Mouse (Mus musculus) stomach, embryonic 15.5 days (tissue): ENCODE data around the gene Ticam1. TPM values are rescaled to one million over a fixed set of nuclear protein-coding genes. Genes with fewer than 3 reads are reported as not detected.
"Not testable (repeated sequence)": the region's sequence is repeated elsewhere in the genome, so short reads cannot be mapped to it uniquely, and the experiment has no call there.

Source experiments
- ATAC-seq: fragments of 200-750 bp; cut with Nextera tagmentation; 2 replicates; pipeline ENCODE4 v1.8.0; 2017; ENCODE audit warnings: low read depth, moderate number of reproducible peaks, moderate TSS enrichment; ENCODE audit not compliant: insufficient read depth, low FRiP score
- H3K27ac ChIP-seq: fragments of 300-500 bp; sonication (generic); 2 replicates; pipeline ENCODE4 v1.5.1; 2015; ENCODE audit warnings: mild to moderate bottlenecking, inconsistent platforms
- H3K27me3 ChIP-seq: fragments of 300-500 bp; sonication (generic); replicated peaks from 2 replicates; pipeline ENCODE4 v1.6.1; 2015; ENCODE audit warnings: inconsistent platforms
- H3K36me3 ChIP-seq: fragments of 300-500 bp; sonication (generic); 2 replicates; pipeline ENCODE4 v1.6.1; 2015; ENCODE audit warnings: inconsistent platforms
- H3K4me1 ChIP-seq: fragments of 300-500 bp; sonication (generic); 2 replicates; pipeline ENCODE4 v1.6.1; 2015; ENCODE audit warnings: inconsistent platforms
- H3K4me2 ChIP-seq: fragments of 300-500 bp; sonication (generic); 2 replicates; pipeline ENCODE4 v1.6.1; 2015; ENCODE audit warnings: mild to moderate bottlenecking, inconsistent platforms
- H3K4me3 ChIP-seq: fragments of 300-500 bp; sonication (generic); replicated peaks from 2 replicates; pipeline ENCODE4 v1.5.1; 2015; ENCODE audit warnings: inconsistent platforms
- H3K9ac ChIP-seq: fragments of 300-500 bp; sonication (generic); 2 replicates; pipeline ENCODE4 v1.6.1; 2015; ENCODE audit warnings: inconsistent platforms
- H3K9me3 ChIP-seq: fragments of 300-500 bp; sonication (generic); 2 replicates; pipeline ENCODE4 v1.6.1; 2016; ENCODE audit warnings: inconsistent platforms
- WGBS: fragments of 180-500 bp; shearing (Covaris S2); methylation state at CpG from one replicate; pipeline ENCODE4 v1.1.7; 2015; 5-methylcytosine and 5-hydroxymethylcytosine counted together
- polyA plus RNA-seq: library from polyadenylated mRNA; unstranded; fragments of >200 nt; fragmentation: Nextera tagmentation; extraction: Ambion mirVana; gene quantifications from 2 replicates; pipeline ENCODE4 v1.2.1, GENCODE M21; 2015

Gene Ticam1
- polyA plus RNA-seq, 1 experiment from 2014 or later: 6.6 TPM

DNA sequence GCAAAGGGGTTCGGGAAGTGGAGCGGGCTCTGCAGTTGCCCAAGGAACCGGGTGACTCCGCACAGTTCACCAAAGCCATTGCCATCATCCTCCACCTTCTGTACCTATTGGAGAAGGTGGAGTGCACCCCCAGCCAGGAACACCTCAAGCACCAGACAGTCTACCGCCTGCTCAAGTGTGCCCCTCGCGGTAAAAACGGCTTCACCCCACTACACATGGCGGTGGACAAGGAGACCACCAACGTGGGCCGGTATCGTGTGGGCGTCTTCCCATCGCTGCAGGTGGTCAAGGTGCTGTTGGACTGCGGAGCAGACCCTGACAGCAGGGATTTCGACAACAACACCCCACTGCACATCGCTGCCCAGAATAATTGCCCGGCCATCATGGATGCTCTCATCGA lies 18.3 kb downstream of the Ticam1 start:
- peak overlapping the region; percentile 96 for H3K4me2 ChIP-seq
- peaks cover 40% of the 10 kb centered on the region for H3K4me1 ChIP-seq
- H3K9ac ChIP-seq, H3K27me3 ChIP-seq, H3K27ac ChIP-seq, ATAC-seq, H3K4me3 ChIP-seq, H3K9me3 ChIP-seq: not testable (repeated sequence)
- H3K36me3 ChIP-seq: peaks cover 22% of the 10 kb centered on the region
- 93% methylated on average over 19 of the region's 19 CpGs for WGBS

- no peak for ATAC-seq
- Histone ChIP-seq H3K9me3 (no peaks in the 10 kb centered on the region), H3K27me3 (no peaks in the 10 kb centered on the region), H3K9ac (peak overlapping the region; percentile 37; the same call in 1 of the 2 replicates), H3K4me1 (peaks cover 40% of the 10 kb centered on the region), H3K4me3 (peak overlapping the region; percentile 67), H3K4me2 (peak overlapping the region; percentile 96), H3K27ac (peak overlapping the region; percentile 63), H3K36me3 (peaks cover 22% of the 10 kb centered on the region)
- WGBS: 7% methylated on average over 58 of the region's 58 CpGs
These were observed 19.2 kb downstream of the Ticam1 start for GRCm38 (mm10) chr17:56257181-56257894.

GRCm38 (mm10) chr17:56256239-56256881 lies 20.2 kb downstream of the Ticam1 start, which contains the start of gene Fem1a:
TSS of gene Fem1a (plus strand) at chr17:56256810.
- Histone ChIP-seq H3K27me3 (no peaks in the 10 kb centered on the region), H3K4me2 (peak within 1 kb of the TSS; percentile 96), H3K36me3 (peaks cover 17% of the 10 kb centered on the region), H3K9me3 (no peaks in the 10 kb centered on the region), H3K27ac (peak within 1 kb of the TSS; percentile 93), H3K9ac (peak within 1 kb of the TSS; percentile 37; the same call in 1 of the 2 replicates), H3K4me1 (peaks cover 36% of the 10 kb centered on the region), H3K4me3 (peak within 1 kb of the TSS; percentile 67)
- WGBS: 0% methylated on average over 28 of the region's 28 CpGs
- peak; percentile 92 for ATAC-seq

GRCm38 (mm10) chr17:56255863-56256238 lies 20.7 kb downstream of the Ticam1 start:
- H3K36me3 ChIP-seq: peaks cover 17% of the 10 kb centered on the region
- under 1% methylated on average over 32 of the region's 32 CpGs for WGBS
- H3K4me3 ChIP-seq: peak overlapping the region; percentile 67
- H3K27ac ChIP-seq: peak overlapping the region; percentile 93
- no peaks in the 10 kb centered on the region for H3K27me3 ChIP-seq
- H3K9ac ChIP-seq: no peak overlapping the region; the same call in 1 of the 2 replicates
- ATAC-seq: peak; percentile 93
- peaks cover 35% of the 10 kb centered on the region for H3K4me1 ChIP-seq
- peak overlapping the region; percentile 75 for H3K4me2 ChIP-seq
- no peaks in the 10 kb centered on the region for H3K9me3 ChIP-seq

- Histone ChIP-seq H3K36me3 (peaks cover 13% of the 10 kb centered on the region), H3K27me3 (no peaks in the 10 kb centered on the region), H3K4me3 (peak overlapping the region; percentile 67; the same call in 1 of the 2 replicates), H3K9ac (no peak overlapping the region), H3K27ac (peak overlapping the region; percentile 64; the same call in 1 of the 2 replicates), H3K9me3 (no peaks in the 10 kb centered on the region), H3K4me2 (peak overlapping the region; percentile 43), H3K4me1 (peaks cover 35% of the 10 kb centered on the region)
- ATAC-seq: no peak
- 16% methylated on average over 9 of the region's 9 CpGs for WGBS
These were observed 21.2 kb downstream of the Ticam1 start for GRCm38 (mm10) chr17:56255429-56255828.

- Histone ChIP-seq H3K27me3 (no peaks in the 10 kb centered on the region), H3K9me3 (no peaks in the 10 kb centered on the region), H3K27ac (no peak overlapping the region), H3K36me3 (peaks cover 11% of the 10 kb centered on the region), H3K9ac (no peak overlapping the region), H3K4me3 (no peak overlapping the region), H3K4me2 (no peak overlapping the region), H3K4me1 (peaks cover 31% of the 10 kb centered on the region)
- WGBS: 77% methylated on average over 4 of the region's 4 CpGs
- ATAC-seq: no peak
These were observed 21.9 kb downstream of the Ticam1 start for GRCm38 (mm10) chr17:56254695-56255094.

GRCm38 (mm10) chr17:56251136-56251829 lies 25.3 kb downstream of the Ticam1 start:
- H3K4me1 ChIP-seq: peaks cover 9% of the 10 kb centered on the region; the same call in 1 of the 2 replicates
- H3K27ac ChIP-seq: no peak overlapping the region
- no peak for ATAC-seq
- no peaks in the 10 kb centered on the region for H3K36me3 ChIP-seq
- no peak overlapping the region for H3K9ac ChIP-seq
- H3K9me3 ChIP-seq: no peaks in the 10 kb centered on the region
- 20% methylated on average over 6 of the region's 6 CpGs for WGBS
- no peak overlapping the region for H3K4me2 ChIP-seq
- no peak overlapping the region for H3K4me3 ChIP-seq
- H3K27me3 ChIP-seq: no peaks in the 10 kb centered on the region

DNA sequence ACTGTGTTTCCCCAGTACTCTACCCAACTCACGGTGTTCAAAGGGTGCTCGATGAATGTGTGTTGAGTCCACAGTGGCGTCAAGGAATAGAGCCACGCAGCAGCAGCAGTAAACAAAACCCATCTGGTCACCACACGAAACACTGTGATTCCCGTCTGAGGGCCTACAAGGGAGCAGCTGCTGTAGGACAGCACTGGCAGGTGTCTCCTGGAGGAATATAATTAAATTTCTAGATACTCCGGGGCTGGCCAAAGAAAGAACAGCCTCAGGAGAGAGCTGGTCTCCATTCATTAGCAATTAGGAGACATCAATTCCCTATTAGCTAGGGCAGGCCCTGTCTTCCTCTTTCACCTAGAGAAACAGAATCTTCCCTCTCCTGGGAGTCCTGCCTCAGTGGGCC lies 31.0 kb downstream of the Ticam1 start:
- H3K4me3 ChIP-seq: no peak overlapping the region
- H3K36me3 ChIP-seq: no peaks in the 10 kb centered on the region
- no peak overlapping the region for H3K4me2 ChIP-seq
- no peaks in the 10 kb centered on the region for H3K9me3 ChIP-seq
- 62% methylated on average over 7 of the region's 7 CpGs for WGBS
- no peak overlapping the region for H3K9ac ChIP-seq
- H3K27me3 ChIP-seq: no peaks in the 10 kb centered on the region; the same call in 1 of the 2 replicates
- no peak for ATAC-seq
- H3K4me1 ChIP-seq: no peaks in the 10 kb centered on the region
- no peak overlapping the region for H3K27ac ChIP-seq

- Histone ChIP-seq H3K9me3 (no peaks in the 10 kb centered on the region), H3K4me1 (no peaks in the 10 kb centered on the region), H3K4me3 (no peak overlapping the region), H3K36me3 (no peaks in the 10 kb centered on the region), H3K27me3 (no peaks in the 10 kb centered on the region; the same call in 1 of the 2 replicates), H3K4me2 (no peak overlapping the region), H3K9ac (no peak overlapping the region), H3K27ac (no peak overlapping the region)
- peak; percentile 65; the same call in 1 of the 2 replicates for ATAC-seq
- 1% methylated on average over 33 of the region's 33 CpGs for WGBS
These were observed 34.8 kb downstream of the Ticam1 start for GRCm38 (mm10) chr17:56241541-56242401.

GRCm38 (mm10) chr17:56233818-56234469 lies 42.6 kb downstream of the Ticam1 start:
- WGBS: 4% methylated on average over 14 of the region's 14 CpGs

DNA sequence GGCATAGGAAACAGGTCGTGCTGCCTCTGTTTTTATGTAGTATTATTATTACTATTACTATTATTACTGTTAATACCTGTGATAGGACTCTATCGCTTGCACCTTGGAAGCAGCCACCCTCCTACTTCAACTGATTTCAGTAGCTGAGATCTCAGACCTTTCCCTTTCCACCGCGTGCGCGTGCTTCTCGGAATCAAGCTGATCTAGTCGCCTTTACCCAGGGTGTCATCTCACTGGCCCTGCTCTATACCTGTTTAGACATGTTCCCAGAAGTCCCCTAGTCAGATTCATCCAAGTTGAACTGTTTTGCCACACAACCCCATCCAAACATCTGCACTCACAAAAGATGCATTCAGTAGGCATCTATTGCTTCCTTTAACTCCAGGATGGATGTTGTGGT lies 43.2 kb downstream of the Ticam1 start:
- no peaks in the 10 kb centered on the region for H3K27me3 ChIP-seq
- no peak for ATAC-seq
- no peak overlapping the region for H3K27ac ChIP-seq
- no peaks in the 10 kb centered on the region for H3K36me3 ChIP-seq
- no peak overlapping the region for H3K9ac ChIP-seq
- H3K4me2 ChIP-seq: no peak overlapping the region
- 48% methylated on average over 8 of the region's 8 CpGs for WGBS
- no peaks in the 10 kb centered on the region for H3K9me3 ChIP-seq
- H3K4me3 ChIP-seq: no peak overlapping the region
- H3K4me1 ChIP-seq: no peaks in the 10 kb centered on the region

More at GRCm38 (mm10) chr17:56233818-56234469, 42.6 kb downstream of the Ticam1 start:
- ATAC-seq: no peak; the same call in 1 of the 2 replicates
- no peak overlapping the region for H3K9ac ChIP-seq
- H3K4me3 ChIP-seq: no peak overlapping the region
- no peaks in the 10 kb centered on the region for H3K36me3 ChIP-seq
- H3K4me1 ChIP-seq: no peaks in the 10 kb centered on the region
- no peak overlapping the region for H3K4me2 ChIP-seq
- H3K9me3 ChIP-seq: no peaks in the 10 kb centered on the region
- no peaks in the 10 kb centered on the region for H3K27me3 ChIP-seq
- H3K27ac ChIP-seq: no peak overlapping the region
